Mouse (Mus musculus): ENCODE results near the gene H2-DMb2.

- TF ChIP-seq TAL1 (IDR thresholded peaks at IDR 0.05; ENCODE audit: low read length) (no peak), GATA1 (IDR thresholded peaks at IDR 0.05; ENCODE audit: low read length) (no peak)
These were observed 27.9 kb downstream of the H2-DMb2 start for GRCm38 (mm10) chr17:34170877-34171498.
